Comparison of ENCODE assay signal across 13 mouse cellular contexts in the genomic region with DNA sequence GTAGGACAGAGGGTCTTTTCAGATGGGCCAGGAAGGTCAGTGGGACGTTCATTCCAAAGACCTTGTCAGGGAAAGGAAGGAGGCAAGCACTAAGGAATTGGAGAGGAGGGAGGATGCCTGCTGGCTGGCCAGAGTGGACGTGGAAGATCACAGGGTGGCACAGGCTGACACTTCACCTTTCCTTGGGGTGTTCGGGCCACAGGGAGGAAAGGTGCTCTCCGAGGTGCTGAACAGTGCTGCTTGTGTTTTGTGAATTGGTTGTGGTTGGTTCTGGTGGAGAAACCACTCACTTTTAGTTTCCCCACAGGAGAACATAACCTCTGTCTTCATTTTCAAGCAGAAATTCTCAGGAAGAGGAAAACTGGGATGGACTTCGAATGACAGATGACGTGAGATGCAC. TPM values are rescaled to one million over a fixed set of nuclear protein-coding genes. Genes with fewer than 3 reads are reported as not detected.
DNase-seq lines count a peak whose midpoint lies in the region; ATAC-seq and TF ChIP-seq lines count a peak whose summit lies in the region.
"Had no signal": no experiment of that assay in that cellular context is flagged by ENCODE, and none has a peak within 500 bp of the region (broad histone marks: within the 10 kb centered on the region; RNA-seq: fewer than 3 reads in every experiment).

No protein-coding gene starts in this region.

- H3K4me3 ChIP-seq in CH12.LX (replicated peaks in 1 of 3; ENCODE audit: low read depth in 2 of 3, low read length in 2 of 3, poor library complexity in 1 of 3) = no peak overlapping the region
- no peak overlapping the region for H3K4me3 ChIP-seq in forebrain, embryonic 15.5 days
- H3K4me3 ChIP-seq: embryonic facial prominence, embryonic 12.5 days; gastrocnemius, adult 2 months; hindbrain, embryonic 15.5 days; midbrain, embryonic 13.5 days had no signal

- no peak for TF ChIP-seq CTCF in CH12.LX (conservative IDR thresholded peaks at IDR 0.05 in 1 of 2, IDR thresholded peaks at IDR 0.05 in 1 of 2; ENCODE audit: low read depth in 2 of 2, low read length in 2 of 2)

- H3K9me3 ChIP-seq in CH12.LX (replicated peaks; ENCODE audit: low read length) = no peaks in the 10 kb centered on the region
- no peaks in the 10 kb centered on the region for H3K9me3 ChIP-seq in forebrain, embryonic 15.5 days
- H3K9me3 ChIP-seq: embryonic facial prominence, embryonic 12.5 days; hindbrain, embryonic 15.5 days; midbrain, embryonic 13.5 days had no signal

- in situ Hi-C loops in CH12.LX (cut with MboI; ENCODE audit: low pct_ligation_motif_present, low pct_unique_long_range_greater_than_20kb, low sequenced_read_pairs) = no loop called here

- H3K9ac ChIP-seq in CH12.LX (ENCODE audit: insufficient read depth, low read depth) = no peak overlapping the region
- H3K9ac ChIP-seq in forebrain, embryonic 15.5 days (replicated peaks) = no peak overlapping the region
- H3K9ac ChIP-seq: embryonic facial prominence, embryonic 12.5 days; hindbrain, embryonic 15.5 days; midbrain, embryonic 13.5 days had no signal

- peak; percentile 73 for ATAC-seq in megakaryocyte progenitor cell, adult 5-6 weeks (replicated peaks; ENCODE audit: poor library complexity)
- no peak for ATAC-seq in forebrain, embryonic 15.5 days (replicated peaks)
- ATAC-seq: activated CD4-positive, CD25-positive, alpha-beta regulatory T cell, adult 4 months; midbrain, embryonic 13.5 days had no signal

- H3K4me1 ChIP-seq in CH12.LX (ENCODE audit: control insufficient read depth in 1 of 2, insufficient read depth in 2 of 2) = no peaks in the 10 kb centered on the region
- H3K4me1 ChIP-seq in forebrain, embryonic 15.5 days = peaks cover 16% of the 10 kb centered on the region

- DNase-seq in kidney, postnatal 4 days = peak; percentile 79
- no peak for DNase-seq in kidney, adult 18-20 months
- DNase-seq in CH12.LX (ENCODE audit: extremely low read depth) (peak; percentile 29), adipocyte (ENCODE audit: low spot score) (peak; percentile 68)
- no peak for DNase-seq in cerebellum, adult 18-20 months
- DNase-seq: gastrocnemius, adult 2 months; right cerebral cortex, adult 18-20 months had no signal

- H3K36me3 ChIP-seq in CH12.LX (replicated peaks in 1 of 2; ENCODE audit: control insufficient read depth in 1 of 2, insufficient read depth in 1 of 2, low read length in 1 of 2) = no peaks in the 10 kb centered on the region
- no peaks in the 10 kb centered on the region for H3K36me3 ChIP-seq in forebrain, embryonic 15.5 days
- H3K36me3 ChIP-seq: embryonic facial prominence, embryonic 12.5 days; hindbrain, embryonic 15.5 days had no signal

- TF ChIP-seq RAD21 in CH12.LX (IDR thresholded peaks at IDR 0.05; ENCODE audit: low read depth, low read length) = no peak

- no peak overlapping the region for H3K27ac ChIP-seq in CH12.LX (ENCODE audit: insufficient read depth, low read depth)
- H3K27ac ChIP-seq in forebrain, embryonic 15.5 days (replicated peaks) = no peak overlapping the region
- H3K27ac ChIP-seq: embryonic facial prominence, embryonic 12.5 days; gastrocnemius, adult 2 months; hindbrain, embryonic 15.5 days; midbrain, embryonic 13.5 days had no signal

- peaks cover 43% of the 10 kb centered on the region for H3K27me3 ChIP-seq in CH12.LX (replicated peaks)
- no peaks in the 10 kb centered on the region for H3K27me3 ChIP-seq in forebrain, embryonic 15.5 days
- H3K27me3 ChIP-seq: embryonic facial prominence, embryonic 12.5 days; hindbrain, embryonic 15.5 days; midbrain, embryonic 13.5 days had no signal

- no peak for TF ChIP-seq POLR2A in CH12.LX (IDR thresholded peaks at IDR 0.05; ENCODE audit: low read depth, low read length)

- dilution Hi-C loops in CH12.LX (cut with MboI; ENCODE audit: extremely low pct_ligation_motif_present, extremely low pct_unique_long_range_greater_than_20kb, low sequenced_read_pairs) = no loop called here

- H3K4me2 ChIP-seq in CH12.LX (ENCODE audit: insufficient read depth, low read depth, poor library complexity, severe bottlenecking) = no peak overlapping the region
- no peak overlapping the region for H3K4me2 ChIP-seq in forebrain, embryonic 15.5 days (replicated peaks)
- H3K4me2 ChIP-seq: embryonic facial prominence, embryonic 12.5 days; hindbrain, embryonic 15.5 days; midbrain, embryonic 13.5 days had no signal

- H3K79me2 ChIP-seq in CH12.LX (replicated peaks; ENCODE audit: control insufficient read depth, extremely low read depth, insufficient read depth, poor library complexity, severe bottlenecking) = no peaks in the 10 kb centered on the region

- WGBS in forebrain, embryonic 15.5 days = 35% methylated on average over 6 of the region's 6 CpGs

- TF ChIP-seq EP300 in CH12.LX (IDR thresholded peaks at IDR 0.05; ENCODE audit: low read length) = no peak

TF ChIP-seq in CH12.LX, 34 proteins besides CTCF, POLR2A, EP300 and RAD21:
- TF ChIP-seq MAFK (IDR thresholded peaks at IDR 0.05; ENCODE audit: insufficient replicate concordance, low read length) (no peak), PAX5 (IDR thresholded peaks at IDR 0.05; ENCODE audit: low read length) (no peak), JUND (conservative IDR thresholded peaks at IDR 0.05; ENCODE audit: low read depth, low read length) (no peak), MXI1 (IDR thresholded peaks at IDR 0.05; ENCODE audit: low read depth, low read length) (no peak), JUN (IDR thresholded peaks at IDR 0.05; ENCODE audit: insufficient read depth, low read depth, low read length) (no peak), HCFC1 (IDR thresholded peaks at IDR 0.05; ENCODE audit: low read depth, low read length) (no peak), KAT2A (IDR thresholded peaks at IDR 0.05; ENCODE audit: insufficient replicate concordance, low read length) (no peak), USF2 (conservative IDR thresholded peaks at IDR 0.05; ENCODE audit: low read depth, low read length) (no peak), TBP (conservative IDR thresholded peaks at IDR 0.05; ENCODE audit: low read depth, low read length) (no peak), ZMIZ1 (IDR thresholded peaks at IDR 0.05; ENCODE audit: low read depth, low read length) (no peak), CHD2 (IDR thresholded peaks at IDR 0.05; ENCODE audit: low read length) (no peak), SMC3 (IDR thresholded peaks at IDR 0.05; ENCODE audit: low read depth, low read length) (no peak), POLR2AphosphoS2 (IDR thresholded peaks at IDR 0.05; ENCODE audit: low read depth, low read length) (no peak), MAZ (IDR thresholded peaks at IDR 0.05; ENCODE audit: low read depth, low read length) (no peak), RCOR1 (conservative IDR thresholded peaks at IDR 0.05; ENCODE audit: low read depth, low read length) (no peak), IRF4 (IDR thresholded peaks at IDR 0.05; ENCODE audit: low read depth, low read length) (no peak), GABPA (IDR thresholded peaks at IDR 0.05; ENCODE audit: insufficient replicate concordance, low read depth, low read length) (no peak), ZNF384 (IDR thresholded peaks at IDR 0.05; ENCODE audit: low read depth, low read length) (no peak)

RNA-seq across cellular contexts. Expression of gene 1110017D15Rik, which starts 15.3 kb away (rescaled TPM):
- total RNA-seq in CH12.LX (2012; rRNA removed) (not detected in 2 replicates), CH12.LX (2014; rRNA removed) (not detected in 2 replicates)
- not detected in 2 replicates for polyA plus RNA-seq in CH12.LX (2012; ENCODE audit: insufficient read length, low read depth)
- not detected in 2 replicates for total RNA-seq in megakaryocyte progenitor cell, adult 5-6 weeks (2015)
- total RNA-seq in megakaryocyte progenitor cell, adult 5-6 weeks (2017) = not detected in 2 replicates
- 9.4 and 15.7 TPM in 2 replicates for polyA plus RNA-seq in forebrain, embryonic 15.5 days (2015; fragmentation: Nextera tagmentation; extraction: Ambion mirVana)
- polyA plus RNA-seq: activated CD4-positive, CD25-positive, alpha-beta regulatory T cell, adult 4 months had no signal

RNA-seq across cellular contexts. Expression of gene AI464131, which starts 29.5 kb away (rescaled TPM):
- total RNA-seq in CH12.LX (2012; rRNA removed) = 0.04 TPM in 2 replicates
- total RNA-seq in CH12.LX (2014; rRNA removed) = not detected in 2 replicates
- 0.10 TPM in 1 of 2 replicates, not detected in the other for polyA plus RNA-seq in CH12.LX (2012; ENCODE audit: insufficient read length, low read depth)
- not detected in 2 replicates for total RNA-seq in megakaryocyte progenitor cell, adult 5-6 weeks (2015)
- total RNA-seq in megakaryocyte progenitor cell, adult 5-6 weeks (2017) = 0.12 TPM in 1 of 2 replicates, not detected in the other
- polyA plus RNA-seq in forebrain, embryonic 15.5 days (2015; fragmentation: Nextera tagmentation; extraction: Ambion mirVana) = 2.8 and 3.1 TPM in 2 replicates
- polyA plus RNA-seq: activated CD4-positive, CD25-positive, alpha-beta regulatory T cell, adult 4 months had no signal

RNA-seq across cellular contexts. Expression of gene Fam219a, which starts 36.9 kb away (rescaled TPM):
- total RNA-seq in CH12.LX (2012; rRNA removed) = 1.2 and 1.6 TPM in 2 replicates
- total RNA-seq in CH12.LX (2014; rRNA removed) = 0.11 and 0.20 TPM in 2 replicates
- polyA plus RNA-seq in CH12.LX (2012; ENCODE audit: insufficient read length, low read depth) = 1.5 and 1.8 TPM in 2 replicates
- 0.98 and 1.1 TPM in 2 replicates for total RNA-seq in megakaryocyte progenitor cell, adult 5-6 weeks (2015)
- 0.33 and 4.1 TPM in 2 replicates for total RNA-seq in megakaryocyte progenitor cell, adult 5-6 weeks (2017)
- polyA plus RNA-seq in forebrain, embryonic 15.5 days (2015; fragmentation: Nextera tagmentation; extraction: Ambion mirVana) = 14.3 and 14.7 TPM in 2 replicates

RNA-seq across cellular contexts. Expression of gene Dnaic1, which starts 37.2 kb away (rescaled TPM):
- total RNA-seq in CH12.LX (2012; rRNA removed) (0.42 and 0.89 TPM in 2 replicates), CH12.LX (2014; rRNA removed) (0.34 and 1.1 TPM in 2 replicates)
- 3.7 and 4.1 TPM in 2 replicates for polyA plus RNA-seq in CH12.LX (2012; ENCODE audit: insufficient read length, low read depth)
- total RNA-seq in megakaryocyte progenitor cell, adult 5-6 weeks (2015) = 0.44 TPM in 1 of 2 replicates, not detected in the other
- total RNA-seq in megakaryocyte progenitor cell, adult 5-6 weeks (2017) = not detected in 2 replicates
- polyA plus RNA-seq in forebrain, embryonic 15.5 days (2015; fragmentation: Nextera tagmentation; extraction: Ambion mirVana) = 2.0 TPM in 2 replicates
- polyA plus RNA-seq: activated CD4-positive, CD25-positive, alpha-beta regulatory T cell, adult 4 months had no signal

Comparison
In these comparisons a context has a peak if more than half of its experiments do, and no peak if none do; other contexts are left out.
1. DNase-seq: peak in kidney, postnatal 4 days (2 of 2), CH12.LX (single experiment) and adipocyte (single experiment); none in kidney, adult 18-20 months (single experiment) and cerebellum, adult 18-20 months (0 of 2).